Comparison of ENCODE assay signal across 18 mouse cellular contexts in the genomic region with DNA sequence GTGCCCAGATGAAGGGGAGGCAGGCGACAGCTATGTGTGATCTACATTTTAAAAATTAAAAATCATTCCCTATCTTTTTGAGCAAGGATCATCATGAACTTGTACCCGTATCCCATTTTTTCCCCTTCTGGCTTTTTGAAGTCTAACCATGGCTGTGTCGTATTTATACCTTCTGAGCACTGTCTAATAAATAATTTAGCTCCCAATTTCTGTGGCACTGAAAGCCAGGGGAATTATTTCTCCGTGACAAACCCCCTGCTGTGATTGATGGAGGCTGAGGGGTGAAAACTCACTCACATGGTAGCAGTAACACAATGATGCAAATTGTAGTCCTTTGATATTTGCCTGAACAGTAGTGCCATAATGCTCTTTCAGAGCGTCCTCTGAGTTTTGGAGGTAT.
DNase-seq lines count a peak whose midpoint lies in the region; ATAC-seq and TF ChIP-seq lines count a peak whose summit lies in the region.
"Had no signal": no experiment of that assay in that cellular context is flagged by ENCODE, and none has a peak within 500 bp of the region (broad histone marks: within the 10 kb centered on the region; RNA-seq: fewer than 3 reads in every experiment).

No protein-coding gene starts in this region.

- ATAC-seq in hindbrain, embryonic 14.5 days (ENCODE audit: low FRiP score): no peak
- no peak for ATAC-seq in midbrain, embryonic 15.5 days (replicated peaks)
- ATAC-seq: Patski had no signal

- H3K27ac ChIP-seq in left cerebral cortex, adult 2 months: no peak overlapping the region
- H3K27ac ChIP-seq in hindbrain, embryonic 14.5 days: no peak overlapping the region
- no peak overlapping the region for H3K27ac ChIP-seq in midbrain, embryonic 15.5 days
- H3K27ac ChIP-seq in kidney, adult 2 months (ENCODE audit: insufficient read depth, low read depth, low read length): no peak overlapping the region
- H3K27ac ChIP-seq: embryonic facial prominence, embryonic 12.5 days; kidney, embryonic 15.5 days had no signal

- no peak for TF ChIP-seq CTCF in left cerebral cortex, adult 2 months (IDR thresholded peaks at IDR 0.05)
- no peak for TF ChIP-seq CTCF in kidney, adult 2 months (conservative IDR thresholded peaks at IDR 0.05; ENCODE audit: insufficient read depth, insufficient read length, low read depth, low read length)

- no peaks in the 10 kb centered on the region for H3K27me3 ChIP-seq in hindbrain, embryonic 14.5 days (ENCODE audit: control insufficient read depth, insufficient read depth, low read length)
- H3K27me3 ChIP-seq in midbrain, embryonic 15.5 days (replicated peaks): no peaks in the 10 kb centered on the region
- H3K27me3 ChIP-seq in kidney, adult 2 months (replicated peaks; ENCODE audit: control insufficient read depth, insufficient read depth, low read length): no peaks in the 10 kb centered on the region
- H3K27me3 ChIP-seq: Patski had no signal

- no peaks in the 10 kb centered on the region for H3K9me3 ChIP-seq in hindbrain, embryonic 14.5 days (ENCODE audit: control insufficient read depth, low read length)
- no peaks in the 10 kb centered on the region for H3K9me3 ChIP-seq in midbrain, embryonic 15.5 days
- H3K9me3 ChIP-seq: embryonic facial prominence, embryonic 12.5 days; kidney, embryonic 15.5 days had no signal

- TF ChIP-seq POLR2A in kidney, adult 2 months (IDR thresholded peaks at IDR 0.05; ENCODE audit: low read depth, low read length): no peak

- H3K4me3 ChIP-seq in left cerebral cortex, adult 2 months: peak overlapping the region; percentile 53
- H3K4me3 ChIP-seq in hindbrain, embryonic 14.5 days (replicated peaks; ENCODE audit: low read length): peak overlapping the region; percentile 41
- peak overlapping the region; percentile 49 for H3K4me3 ChIP-seq in midbrain, embryonic 15.5 days
- H3K4me3 ChIP-seq in kidney, adult 2 months (ENCODE audit: insufficient read depth, low read depth, low read length): no peak overlapping the region
- H3K4me3 ChIP-seq: megakaryocyte, embryonic 14.5 days had no signal

- intact Hi-C loops in left cerebral cortex, adult 2 months (cut with DNase I): loop anchor here (2.0 kb wide), 1 partner anchor 13 kb away; no protein-coding TSS in a partner anchor
- intact Hi-C loops in left cerebral cortex, postnatal 10 days (cut with DNase I): loop anchor here (5.0 kb wide), 1 partner anchor 84 kb away; no protein-coding TSS in a partner anchor

- no peak for DNase-seq in left cerebral cortex, adult 2 months (ENCODE audit: extremely low spot score in 1 of 2, low spot score in 2 of 2)
- DNase-seq in left cerebral cortex, postnatal 10 days (ENCODE audit: extremely low spot score in 1 of 2, low spot score in 2 of 2): no peak
- DNase-seq in hindbrain, embryonic 14.5 days (ENCODE audit: low spot score): no peak
- no peak for DNase-seq in adrenal gland, adult 18-20 months (ENCODE audit: low spot score in 2 of 2)
- DNase-seq in kidney, adult 2 months: no peak
- DNase-seq in cerebellum, postnatal 4 days (ENCODE audit: low spot score in 2 of 2): no peak
- DNase-seq in T-cell, adult 2 months (ENCODE audit: low spot score): no peak
- DNase-seq: adrenal gland, adult 2 months; cerebellum, adult 9-10 months; gastrocnemius, postnatal 36 days; lung, embryonic 14.5 days; right cerebral cortex, postnatal 4 days; thymus, postnatal 14 days had no signal

- H3K9ac ChIP-seq in hindbrain, embryonic 14.5 days: peak overlapping the region; percentile 50
- no peak overlapping the region for H3K9ac ChIP-seq in midbrain, embryonic 15.5 days
- H3K9ac ChIP-seq: embryonic facial prominence, embryonic 12.5 days; kidney, embryonic 15.5 days; lung, embryonic 14.5 days had no signal

- H3K4me2 ChIP-seq in hindbrain, embryonic 14.5 days (replicated peaks): peak overlapping the region; percentile 80
- peak overlapping the region; percentile 94 for H3K4me2 ChIP-seq in midbrain, embryonic 15.5 days

- 23% methylated on average over 5 of the region's 5 CpGs for WGBS in hindbrain, embryonic 14.5 days
- WGBS in midbrain, embryonic 15.5 days: 28% methylated on average over 5 of the region's 5 CpGs
- WGBS in kidney, adult 2 months: 71% methylated on average over 5 of the region's 5 CpGs

- peaks cover 30% of the 10 kb centered on the region for H3K4me1 ChIP-seq in hindbrain, embryonic 14.5 days (replicated peaks; ENCODE audit: control insufficient read depth, insufficient read depth, low read length)
- peaks cover 34% of the 10 kb centered on the region for H3K4me1 ChIP-seq in midbrain, embryonic 15.5 days
- H3K4me1 ChIP-seq in kidney, adult 2 months (ENCODE audit: control insufficient read depth, insufficient read depth, low read length): no peaks in the 10 kb centered on the region
- H3K4me1 ChIP-seq: megakaryocyte, embryonic 14.5 days had no signal

- H3K36me3 ChIP-seq in hindbrain, embryonic 14.5 days (replicated peaks; ENCODE audit: control insufficient read depth, insufficient read depth): no peaks in the 10 kb centered on the region
- H3K36me3 ChIP-seq in midbrain, embryonic 15.5 days (replicated peaks): no peaks in the 10 kb centered on the region
- H3K36me3 ChIP-seq in kidney, adult 2 months (ENCODE audit: control insufficient read depth, insufficient read depth, low read length): no peaks in the 10 kb centered on the region
- H3K36me3 ChIP-seq: embryonic facial prominence, embryonic 12.5 days; kidney, embryonic 15.5 days had no signal
